Mouse (Mus musculus) MEL-GATA-1-ER (cell line): ENCODE measurements around the gene Pitpnb.

Experiments
- DNase-seq: peaks from one replicate; pipeline ENCODE4 v3.0.0-alpha.2; 2012; ENCODE audit warnings: low read depth; ENCODE audit errors: extremely low read depth

Pitpnb gene

DNA sequence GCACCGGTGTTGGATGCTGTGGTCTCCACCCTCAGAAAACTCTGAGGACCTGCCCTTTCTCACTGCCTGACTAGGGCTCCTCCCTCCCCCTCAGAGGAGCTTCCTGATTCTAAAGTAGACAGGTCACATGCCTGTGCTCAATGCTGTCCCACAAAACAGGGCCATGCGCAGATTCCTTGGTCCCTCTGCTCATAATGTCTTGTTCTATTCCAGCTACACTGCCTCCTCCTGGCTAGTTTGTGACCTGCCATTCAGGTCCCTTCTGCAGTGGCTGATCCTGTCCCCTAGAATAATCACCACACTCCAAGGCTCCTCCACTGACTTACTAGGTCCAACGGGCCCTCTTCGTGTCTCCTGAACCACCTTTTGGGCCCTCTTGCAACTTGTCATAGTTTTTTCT is 65.6 kb downstream of the Pitpnb start:
- DNase-seq = no peak

DNA sequence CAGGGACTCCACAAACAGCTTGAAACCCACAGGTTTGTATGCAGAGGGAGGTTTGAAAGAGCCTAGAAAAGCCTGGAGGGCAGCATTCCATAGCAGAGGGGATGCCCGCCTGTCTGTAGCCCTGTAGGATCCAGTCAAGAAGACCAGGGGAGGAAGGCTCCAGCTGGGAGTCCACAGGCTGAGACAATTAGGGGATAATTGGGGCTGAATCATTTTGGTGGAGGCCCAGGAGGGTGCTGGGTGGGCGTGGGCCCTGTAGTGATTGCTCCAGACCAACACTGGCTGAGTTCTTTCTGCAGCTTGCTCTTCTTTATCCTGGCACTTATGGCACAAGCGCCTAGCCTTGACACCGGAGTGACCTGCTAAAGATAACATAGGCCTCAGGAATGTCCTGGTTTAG is 67.9 kb downstream of the Pitpnb start:
- no peak for DNase-seq

DNA sequence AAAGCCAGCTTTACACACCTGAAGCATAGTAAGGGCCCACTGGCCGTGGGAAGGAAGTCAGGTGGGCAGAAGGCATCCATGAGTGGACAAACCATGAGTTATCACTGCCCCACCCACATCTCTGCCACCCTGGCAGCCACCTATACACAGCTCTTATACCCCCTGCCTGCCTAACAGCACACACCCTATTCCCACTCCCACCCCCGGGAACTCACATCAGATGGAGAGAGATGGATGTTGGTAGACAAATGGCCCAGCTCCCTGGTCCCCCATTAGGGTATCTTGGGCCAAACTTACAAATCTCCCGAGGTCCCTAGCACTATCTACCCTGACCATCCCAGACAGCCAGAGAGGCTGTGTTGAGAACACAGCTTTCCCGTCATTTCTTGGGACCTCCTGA is 68.7 kb downstream of the Pitpnb start:
- no peak for DNase-seq

DNA sequence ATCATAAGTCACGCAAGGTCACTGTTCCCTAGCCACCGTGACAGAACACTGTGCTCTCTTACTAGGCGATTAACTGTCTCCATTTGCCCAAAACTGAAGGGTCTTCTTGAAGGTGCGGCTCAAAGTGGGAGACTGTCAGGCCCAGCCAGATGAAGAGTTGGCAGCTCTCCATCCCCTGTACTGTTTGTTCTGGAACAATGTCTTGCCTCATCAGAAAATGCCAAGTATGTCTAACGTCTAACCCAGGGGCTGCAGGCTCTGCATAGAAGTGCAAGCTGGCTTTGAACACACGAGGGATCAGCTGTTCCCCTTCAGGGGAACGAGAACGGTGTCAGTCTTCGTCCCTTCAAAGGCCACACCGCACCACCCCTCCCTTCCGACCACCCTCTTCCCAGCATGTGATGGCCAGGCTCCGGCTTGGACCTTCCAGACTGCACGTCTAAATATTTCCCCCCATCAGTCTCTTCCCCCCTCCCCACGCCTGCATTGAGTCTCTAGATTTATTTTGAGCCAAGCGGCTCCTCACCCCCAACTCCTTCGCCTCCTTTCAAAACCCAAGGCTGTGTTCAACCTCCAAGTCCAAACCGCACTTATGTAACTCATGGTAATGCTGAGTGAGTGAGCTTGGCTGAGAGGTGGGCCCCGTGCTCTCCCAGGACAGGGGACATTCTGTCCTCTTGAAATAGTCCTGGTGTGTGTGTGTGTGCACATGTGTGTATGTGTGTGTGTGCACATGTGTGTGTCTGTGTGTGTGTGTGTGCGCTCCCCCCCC is 71.5 kb downstream of the Pitpnb start:
- DNase-seq = no peak

DNA sequence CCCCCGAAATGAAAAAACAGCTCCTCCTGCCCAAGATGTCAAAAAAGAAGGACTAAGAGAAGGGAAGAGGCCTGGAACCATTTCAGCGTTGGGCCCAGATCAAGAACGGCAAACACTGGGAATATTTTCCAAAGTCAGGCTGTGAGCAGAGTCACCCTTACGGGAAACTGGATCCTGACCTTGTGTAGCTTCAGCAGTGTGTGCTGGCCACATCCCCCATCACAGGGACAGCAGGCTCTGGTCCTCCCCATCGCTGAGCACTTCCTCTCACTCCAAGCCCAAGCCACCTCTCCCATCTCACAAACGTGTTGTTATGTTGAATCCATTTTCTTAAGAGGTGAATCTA is 72.1 kb downstream of the Pitpnb start:
- DNase-seq = no peak

DNA sequence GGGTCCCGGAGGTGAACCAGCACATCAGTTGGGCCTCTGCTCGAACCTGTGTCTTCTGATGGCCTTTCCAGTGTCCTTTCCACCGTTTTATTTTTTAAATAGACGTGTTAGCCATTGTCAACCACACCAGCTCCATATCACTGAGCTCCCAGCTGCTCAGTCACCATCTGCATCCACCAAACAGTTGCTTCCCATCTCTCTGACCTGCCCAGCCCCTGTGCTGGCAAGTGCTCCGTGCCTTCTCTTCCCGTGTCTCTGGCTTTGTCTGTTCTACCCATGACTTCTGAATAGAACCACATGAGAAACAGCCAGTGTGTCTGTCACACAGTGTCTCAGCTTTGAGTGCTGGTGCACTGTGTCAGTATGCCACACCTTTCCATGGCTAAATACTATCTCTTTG is 74.2 kb downstream of the Pitpnb start:
- DNase-seq = no peak

DNA sequence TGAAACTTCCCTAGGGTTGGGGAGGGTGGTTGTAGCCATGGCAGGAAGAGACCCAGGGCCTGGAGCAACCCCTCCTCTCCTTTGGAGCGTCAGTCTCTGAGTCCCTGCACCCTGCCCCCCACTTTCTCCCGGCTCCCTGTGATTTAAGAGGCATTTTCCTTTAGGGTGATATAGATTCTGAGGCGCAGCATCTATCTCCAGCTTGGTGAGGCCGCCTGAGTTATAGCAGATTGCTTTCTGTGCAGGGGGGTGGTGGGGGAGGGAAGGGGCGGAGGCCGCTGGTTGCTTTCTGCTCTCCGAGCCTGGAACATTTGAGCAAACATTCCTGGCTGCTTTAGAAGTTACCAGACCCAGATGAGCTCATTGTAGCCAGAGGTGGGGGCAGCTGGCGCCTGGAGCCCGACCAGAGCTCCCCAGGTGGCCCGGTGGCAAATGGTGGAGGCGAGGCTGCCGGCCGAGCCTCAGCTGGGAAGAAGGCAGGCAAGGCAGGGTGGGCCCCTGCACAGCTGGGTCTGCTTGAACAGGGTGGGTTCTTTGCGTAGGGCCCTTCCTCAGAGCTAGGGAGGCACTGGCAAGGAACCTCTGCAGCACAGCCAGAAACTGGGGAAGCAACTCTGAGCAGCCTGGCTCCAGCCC is 78.0 kb downstream of the Pitpnb start:
- DNase-seq = no peak

DNA sequence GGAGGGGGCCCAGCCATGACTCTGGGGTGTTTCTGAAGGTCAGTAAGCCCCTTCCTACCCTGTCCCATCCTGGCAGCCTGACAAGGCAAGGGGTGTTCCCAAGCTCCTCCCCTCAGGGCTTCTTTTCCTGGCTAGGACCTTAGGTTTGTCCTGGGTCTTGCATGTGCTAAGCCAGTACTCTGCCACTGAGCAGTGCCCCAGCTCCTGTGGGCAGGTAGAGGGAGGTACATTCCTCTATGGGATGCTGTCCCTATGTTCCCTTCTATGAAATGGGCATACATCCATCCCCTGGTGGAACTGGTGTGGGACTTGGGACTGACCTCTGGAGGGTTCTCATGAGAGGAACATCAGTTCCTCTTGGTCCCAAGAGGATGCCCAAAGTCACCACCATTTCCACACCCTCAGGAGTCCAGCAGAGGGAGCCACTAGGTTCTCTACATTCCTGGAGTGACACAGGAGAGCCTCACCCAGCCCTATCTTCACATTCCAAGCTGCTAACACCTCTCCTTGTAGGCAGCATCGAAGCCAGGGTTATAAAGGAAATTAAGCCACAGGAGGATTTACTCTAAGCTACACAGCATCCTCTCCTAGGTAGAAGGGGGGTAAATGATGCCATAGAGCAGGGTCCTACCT is 79.0 kb downstream of the Pitpnb start:
- no peak for DNase-seq

DNA sequence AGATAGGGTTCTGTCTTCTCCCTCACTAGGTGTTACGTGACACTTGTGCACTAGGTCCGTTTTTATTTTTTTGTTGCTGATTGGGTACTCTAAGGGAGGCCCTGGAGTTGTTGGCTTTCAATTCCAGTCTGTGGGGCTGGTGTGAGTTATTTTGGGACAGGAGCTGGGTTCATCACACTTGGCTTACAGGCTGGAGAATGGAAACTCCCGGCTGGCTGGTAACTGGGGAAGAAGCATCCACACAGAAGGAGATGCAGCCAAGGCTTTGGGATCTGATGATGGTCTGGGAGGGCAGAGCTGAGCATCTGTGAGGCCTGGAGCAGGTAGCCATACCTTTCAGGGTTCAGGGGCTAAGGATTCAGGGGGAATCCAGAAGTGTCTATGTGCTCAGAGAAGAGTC is 80.1 kb downstream of the Pitpnb start:
- no peak for DNase-seq

DNA sequence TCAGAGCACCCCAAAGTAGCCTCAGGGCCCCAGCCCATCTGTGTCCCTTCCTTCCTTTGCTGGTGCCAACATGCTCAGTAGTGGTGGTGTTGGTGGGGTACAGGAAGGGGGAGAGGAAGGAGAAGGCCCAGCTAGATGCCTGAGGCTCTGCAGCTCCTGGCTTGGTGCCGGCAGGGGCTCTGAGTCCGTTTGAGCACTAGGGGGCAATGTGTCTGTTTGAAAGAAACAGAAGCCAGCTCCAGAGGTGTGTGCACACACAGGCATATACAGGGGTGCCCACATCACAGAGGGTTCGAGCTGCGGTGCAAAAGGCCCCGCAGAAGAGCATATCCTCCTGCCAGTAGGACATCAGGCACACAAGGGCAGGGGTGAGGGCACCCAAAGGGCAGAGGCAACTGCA is 83.6 kb downstream of the Pitpnb start:
- no peak for DNase-seq

DNA sequence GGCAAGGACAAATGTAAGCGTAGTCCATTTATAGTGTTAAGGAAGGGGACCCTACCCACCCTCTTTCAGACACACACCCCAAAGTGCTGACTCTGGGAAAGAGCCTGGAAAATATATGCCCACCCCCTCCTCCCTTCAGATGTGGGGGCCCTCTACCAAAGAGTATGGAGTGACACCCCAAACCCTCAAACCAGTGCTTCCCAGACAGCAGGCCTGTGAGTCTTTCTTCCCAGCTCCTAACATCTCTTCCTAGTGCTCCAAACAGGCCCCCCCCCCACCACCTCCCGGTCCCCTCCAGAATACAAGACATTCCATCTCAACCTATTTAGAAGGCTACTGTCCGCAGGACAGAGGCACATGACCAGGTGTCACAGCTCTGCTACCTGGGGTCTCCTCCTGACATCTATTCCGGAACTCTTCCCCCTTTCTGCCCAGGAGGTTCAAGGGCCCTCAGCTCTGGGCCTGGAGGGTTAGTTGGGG is 84.2 kb downstream of the Pitpnb start:
- DNase-seq = no peak

DNA sequence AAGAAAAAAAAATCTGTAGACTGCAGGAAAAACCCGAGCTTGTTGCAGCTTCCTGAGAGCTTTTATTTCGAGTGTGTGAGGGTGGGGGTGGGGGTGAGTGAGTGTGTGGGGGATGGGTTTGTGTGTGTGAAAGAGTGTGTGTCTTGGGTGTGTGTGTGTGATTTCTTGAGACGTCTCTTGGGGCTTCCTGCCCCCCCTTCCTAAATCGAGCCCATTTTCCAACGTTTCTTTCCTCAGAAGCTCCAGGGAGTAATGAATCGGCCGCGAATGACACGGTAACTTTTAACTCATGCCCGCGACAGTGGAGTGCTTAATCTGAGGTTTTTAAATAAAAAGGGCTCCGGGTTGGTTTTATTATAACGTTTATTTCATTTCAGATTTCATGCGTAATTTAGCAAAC is 85.0 kb downstream of the Pitpnb start:
- DNase-seq = no peak

DNA sequence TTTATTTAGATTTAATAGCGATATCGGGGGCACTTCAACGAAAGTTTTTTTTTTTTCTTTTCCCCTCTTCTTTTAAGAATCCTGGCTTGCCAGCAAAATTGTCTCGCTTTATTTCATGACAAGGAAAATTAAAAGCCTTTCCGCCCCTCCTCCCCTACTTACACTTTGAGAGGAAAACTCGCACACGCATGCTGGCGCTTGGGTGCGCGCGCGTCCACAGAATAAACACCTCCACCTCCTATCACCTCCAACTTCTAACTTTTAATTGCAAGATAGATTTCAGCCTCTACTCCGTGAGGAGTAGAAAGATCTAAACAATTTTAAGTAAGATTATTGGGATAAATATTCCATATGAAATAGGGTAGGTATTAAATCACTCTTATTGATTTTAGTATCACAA is 85.5 kb downstream of the Pitpnb start:
- DNase-seq = no peak

DNA sequence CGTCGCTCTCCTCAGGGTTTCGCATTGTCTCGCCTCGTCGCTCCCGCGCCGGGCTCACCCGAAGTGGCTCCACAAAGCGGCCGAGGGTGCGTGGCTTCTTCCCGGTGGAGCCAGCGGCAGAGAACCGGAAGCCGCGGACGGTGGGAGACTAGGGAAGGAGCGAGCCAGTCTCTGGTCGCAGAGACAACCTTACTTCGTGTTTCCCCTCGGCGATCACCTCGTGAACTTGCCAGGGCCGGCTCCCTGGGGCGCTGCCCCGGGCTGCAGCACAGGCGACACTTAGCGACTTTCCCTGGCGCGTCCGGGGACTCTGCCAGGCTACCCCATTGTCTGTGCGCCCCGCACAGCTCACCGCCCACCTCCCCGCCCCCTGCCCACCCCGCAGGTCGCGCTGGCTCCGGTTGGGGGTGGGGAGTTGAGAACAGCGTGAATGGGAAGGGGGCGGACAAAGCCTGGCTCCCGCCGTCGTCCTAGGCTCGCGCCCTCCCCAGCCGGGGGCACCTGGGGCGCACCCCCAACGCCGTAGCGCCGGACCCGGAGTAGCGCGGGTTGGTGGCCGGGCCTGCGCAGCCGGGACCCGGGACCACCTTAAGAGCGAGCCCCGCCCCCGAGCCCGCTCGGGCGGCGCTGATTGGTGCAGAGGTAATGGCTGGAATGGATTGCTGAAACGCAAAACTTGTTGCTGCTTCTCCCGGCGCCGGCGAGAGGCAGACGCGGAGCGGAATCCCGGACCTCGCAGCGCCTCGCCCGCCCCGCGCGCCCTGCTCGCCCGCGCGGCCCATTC is 86.2 kb downstream of the Pitpnb start, which contains the start of gene Mn1:
Gene Mn1, plus strand, starts transcription at position 772 of the 784 bp plus-strand sequence.
- DNase-seq = no peak

DNA sequence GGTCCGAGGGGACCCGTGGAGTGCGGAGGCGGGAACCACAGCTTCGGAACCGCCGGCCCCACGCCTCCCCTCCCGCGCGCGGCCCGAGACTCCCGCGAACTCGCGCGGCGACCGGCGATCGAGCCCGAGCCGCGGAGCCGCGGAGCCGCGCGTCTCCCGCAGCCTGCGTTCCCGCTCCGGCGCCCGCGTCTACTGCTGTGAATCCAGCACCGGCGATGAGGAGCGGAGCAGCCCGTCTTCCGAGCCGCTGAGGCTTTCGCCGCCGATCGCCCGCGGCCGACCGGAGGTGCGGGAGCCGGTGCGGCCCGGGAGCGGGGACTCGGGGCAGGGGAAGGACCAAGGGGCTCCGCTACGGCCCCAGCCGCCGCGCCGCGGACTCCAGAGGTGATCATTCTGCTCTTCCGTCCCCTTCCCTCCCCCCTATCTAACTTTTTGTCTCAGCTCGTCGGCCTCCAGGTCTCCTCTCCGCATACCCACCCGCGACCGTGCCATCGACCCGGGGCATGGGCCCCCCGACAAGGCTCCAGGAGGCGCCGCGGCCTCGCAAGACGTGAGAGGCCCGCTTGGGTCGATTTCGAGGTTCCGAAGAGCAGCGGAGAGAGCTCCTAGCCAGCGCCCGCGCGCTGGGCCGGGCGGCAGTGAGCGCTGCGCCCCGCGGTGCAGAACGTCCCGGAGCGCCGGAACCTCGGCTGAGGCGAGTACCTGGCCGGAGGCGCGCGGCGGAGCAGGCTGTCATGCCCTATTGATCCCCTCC is 87.0 kb downstream of the Pitpnb start:
- DNase-seq = no peak

DNA sequence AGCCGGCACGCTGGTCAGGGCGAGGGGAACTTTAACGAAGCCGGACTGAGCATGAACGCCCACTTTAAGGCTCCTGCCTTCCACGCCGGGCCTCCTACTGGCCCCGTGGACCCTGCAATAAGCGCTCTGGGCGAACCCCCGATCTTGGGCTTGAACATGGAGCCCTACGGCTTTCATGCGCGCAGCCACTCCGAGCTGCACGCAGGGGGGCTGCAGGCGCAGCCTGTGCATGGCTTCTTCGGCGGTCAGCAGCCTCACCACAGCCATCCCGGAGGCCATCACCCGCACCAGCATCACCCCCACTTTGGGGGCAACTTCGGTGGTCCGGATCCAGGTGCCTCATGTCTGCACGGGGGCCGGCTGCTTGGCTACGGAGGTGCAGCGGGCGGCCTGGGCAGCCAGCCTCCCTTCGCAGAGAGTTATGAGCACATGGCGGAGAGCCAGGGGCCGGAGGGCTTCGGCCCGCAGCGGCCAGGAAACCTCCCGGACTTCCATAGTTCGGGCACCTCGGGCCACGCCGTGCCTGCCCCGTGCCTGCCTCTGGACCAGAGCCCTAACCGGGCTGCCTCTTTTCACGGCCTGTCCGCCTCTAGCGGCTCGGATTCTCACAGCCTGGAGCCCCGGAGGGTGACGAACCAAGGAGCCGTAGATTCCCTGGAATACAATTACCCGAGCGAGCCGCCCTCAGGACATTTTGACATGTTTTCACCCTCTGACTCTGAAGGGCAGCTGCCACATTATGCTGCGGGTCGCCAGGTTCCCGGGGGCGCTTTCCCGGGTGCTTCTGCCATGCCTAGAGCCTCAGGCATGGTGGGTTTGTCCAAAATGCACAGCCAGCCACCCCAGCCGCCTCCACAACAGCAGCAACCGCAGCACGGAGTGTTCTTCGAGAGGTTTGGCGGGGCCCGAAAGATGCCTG is 87.9 kb downstream of the Pitpnb start:
- no peak for DNase-seq

DNA sequence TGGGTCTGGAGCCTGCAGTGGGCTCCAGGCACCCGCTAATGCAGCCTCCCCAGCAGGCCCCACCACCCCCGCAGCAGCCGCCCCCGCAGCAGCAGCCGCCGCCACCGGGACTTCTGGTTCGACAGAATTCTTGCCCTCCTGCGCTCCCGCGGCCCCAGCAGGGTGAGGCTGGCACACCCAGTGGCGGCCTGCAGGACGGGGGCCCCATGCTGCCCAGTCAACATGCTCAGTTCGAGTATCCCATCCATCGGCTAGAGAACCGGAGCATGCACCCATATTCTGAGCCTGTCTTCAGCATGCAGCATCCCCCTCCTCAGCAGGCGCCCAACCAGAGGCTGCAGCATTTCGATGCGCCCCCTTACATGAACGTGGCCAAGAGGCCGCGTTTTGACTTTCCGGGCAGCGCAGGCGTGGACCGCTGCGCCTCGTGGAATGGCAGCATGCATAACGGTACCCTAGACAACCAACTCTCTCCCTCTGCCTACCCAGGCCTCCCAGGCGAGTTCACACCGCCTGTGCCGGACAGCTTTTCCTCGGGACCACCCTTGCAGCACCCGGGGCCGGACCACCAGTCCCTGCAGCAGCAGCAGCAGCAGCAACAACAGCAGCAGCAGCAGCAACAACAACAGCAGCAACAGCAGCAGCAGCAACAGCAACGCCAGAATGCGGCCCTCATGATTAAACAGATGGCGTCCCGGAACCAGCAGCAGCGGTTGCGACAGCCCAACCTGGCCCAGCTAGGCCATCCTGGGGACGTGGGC is 88.7 kb downstream of the Pitpnb start:
- no peak for DNase-seq

DNA sequence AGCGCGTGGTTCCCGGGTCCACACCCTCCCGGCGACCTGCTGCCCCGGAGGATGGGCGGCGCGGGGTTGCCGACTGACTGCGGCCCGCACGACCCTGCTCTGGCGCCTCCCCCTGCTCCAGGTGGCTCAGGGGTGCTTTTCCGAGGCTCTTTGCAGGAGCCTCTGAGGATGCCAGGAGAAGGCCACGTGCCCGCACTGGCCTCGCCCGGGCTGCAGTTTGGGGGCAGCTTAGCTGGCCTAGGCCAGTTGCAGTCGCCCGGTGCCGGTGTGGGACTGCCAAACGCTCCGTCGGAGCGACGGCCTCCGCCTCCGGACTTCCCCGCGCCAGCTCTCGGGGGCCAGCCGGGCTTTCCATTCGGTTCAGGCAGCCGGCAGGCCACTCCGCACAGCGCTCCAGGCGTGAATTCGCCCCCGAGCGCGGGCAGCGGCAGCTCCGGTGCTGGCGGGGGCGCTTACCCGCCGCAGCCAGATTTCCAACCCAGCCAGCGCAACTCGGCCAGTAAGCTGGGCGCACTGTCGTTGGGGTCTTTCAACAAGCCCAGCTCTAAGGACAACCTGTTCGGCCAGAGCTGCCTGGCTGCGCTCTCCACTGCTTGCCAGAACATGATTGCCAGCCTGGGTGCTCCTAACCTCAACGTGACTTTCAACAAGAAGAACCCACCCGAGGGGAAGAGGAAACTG is 89.6 kb downstream of the Pitpnb start:
- no peak for DNase-seq

DNA sequence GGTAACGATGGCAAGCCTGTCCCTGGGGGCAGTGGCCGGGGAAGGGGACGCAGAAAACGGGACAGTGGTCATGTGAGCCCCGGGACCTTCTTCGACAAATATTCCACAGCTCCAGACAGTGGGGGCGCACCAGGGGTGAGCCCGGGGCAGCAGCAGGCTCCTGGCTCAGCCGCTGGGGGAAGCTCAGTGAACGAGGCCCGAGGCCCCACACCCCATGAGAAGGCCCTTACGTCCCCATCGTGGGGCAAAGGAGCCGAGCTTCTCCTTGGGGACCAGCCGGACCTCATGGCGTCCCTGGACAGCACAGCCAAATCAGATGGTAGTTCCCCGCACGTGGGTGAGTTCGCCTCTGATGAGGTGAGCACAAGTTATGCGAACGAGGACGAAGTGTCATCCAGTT is 90.3 kb downstream of the Pitpnb start:
- no peak for DNase-seq
